Mouse (Mus musculus) lung, adult 2 months (tissue): ENCODE measurements at regions not wholly inside any gene's neighbourhood (a gene's known extent, or its start where the extent isn't known, plus 50 kb on each side); places are given as distances from the start of the nearest gene placed in this dataset.

Source experiments
- CTCF ChIP-seq: fragments of 200-500 bp; IDR thresholded peaks from 2 replicates; pipeline ENCODE4 v1.5.1; 2011; ENCODE audit warnings: mild to moderate bottlenecking, low read length, control low read depth; ENCODE audit not compliant: insufficient read depth
- POLR2A ChIP-seq: fragments of 200-500 bp; IDR thresholded peaks from 2 replicates; pipeline ENCODE4 v1.6.1; 2011; ENCODE audit warnings: low read depth, mild to moderate bottlenecking, control low read depth, low read length, borderline replicate concordance; ENCODE audit errors: extremely low read depth

DNA sequence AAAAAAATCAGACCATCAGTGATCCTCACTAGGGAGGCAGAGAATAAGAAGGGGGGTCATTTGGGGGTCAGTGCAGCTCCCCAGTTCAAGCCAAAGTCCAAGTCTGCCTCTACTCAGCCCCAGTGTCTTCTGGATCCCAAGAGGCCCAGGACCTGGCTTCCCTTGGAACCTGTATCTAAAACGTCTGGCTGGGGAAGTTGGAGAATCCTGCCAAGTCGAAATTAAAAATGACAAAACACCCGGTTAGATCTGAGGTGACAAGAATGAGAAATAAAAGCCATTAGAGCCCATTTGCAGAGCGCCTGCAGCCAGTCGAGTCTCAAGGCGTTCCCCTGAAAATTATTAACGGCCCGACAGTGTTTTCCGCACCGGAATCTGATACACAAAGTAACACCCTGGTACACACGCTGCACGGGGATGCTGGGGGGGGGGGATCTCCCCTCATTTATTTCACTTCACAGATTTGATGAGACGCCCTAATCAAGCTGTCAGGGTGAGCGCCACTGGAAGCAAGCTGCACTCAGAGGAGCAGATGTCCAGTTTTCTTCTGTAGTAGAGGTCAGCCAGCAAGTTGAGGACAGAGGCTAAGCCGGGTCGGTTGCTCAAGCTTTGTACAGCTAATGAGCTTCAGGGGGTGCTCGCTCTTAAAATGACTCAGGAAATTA is 149.5 kb downstream of the Gm45692 start:
- no peak for TF ChIP-seq CTCF
- TF ChIP-seq POLR2A, result no peak
